Mouse (Mus musculus): ENCODE measurements at regions not wholly inside any gene's neighbourhood (a gene's known extent, or its start where the extent isn't known, plus 50 kb on each side); places are given as distances from the start of the nearest gene placed in this dataset.

GRCm38 (mm10) chr2:134730547-134730946 lies 55.3 kb upstream of the Plcb1 start:
- no peak for DNase-seq (ENCODE audit: low spot score)

- peak; percentile 9 for DNase-seq (ENCODE audit: low spot score)
These were observed 59.2 kb upstream of the Plcb1 start for GRCm38 (mm10) chr2:134726713-134727112.

- no peak for DNase-seq (ENCODE audit: low spot score)
These were observed 61.8 kb upstream of the Plcb1 start for GRCm38 (mm10) chr2:134724071-134724470.

- DNase-seq (ENCODE audit: low spot score) = no peak
These were observed 68.0 kb upstream of the Plcb1 start for GRCm38 (mm10) chr2:134717815-134718362.

GRCm38 (mm10) chr2:134716531-134716930 lies 69.3 kb upstream of the Plcb1 start:
- no peak for DNase-seq (ENCODE audit: low spot score)

- no peak for DNase-seq (ENCODE audit: low spot score)
These were observed 70.1 kb upstream of the Tmx4 start for GRCm38 (mm10) chr2:134714001-134714400.

GRCm38 (mm10) chr2:134708754-134709153 lies 64.8 kb upstream of the Tmx4 start:
- no peak for DNase-seq (ENCODE audit: low spot score)

GRCm38 (mm10) chr2:134703067-134703466 lies 59.1 kb upstream of the Tmx4 start:
- DNase-seq (ENCODE audit: low spot score) = no peak

GRCm38 (mm10) chr2:134697424-134697823 lies 53.5 kb upstream of the Tmx4 start:
- no peak for DNase-seq (ENCODE audit: low spot score)

- no peak for DNase-seq (ENCODE audit: low spot score)
These were observed 52.4 kb upstream of the Tmx4 start for GRCm38 (mm10) chr2:134696394-134696793.
